Mouse (Mus musculus) embryonic facial prominence, embryonic 11.5 days (tissue): Measurements from ENCODE around the gene Nid2. TPM values are rescaled to one million over a fixed set of nuclear protein-coding genes. Genes with fewer than 3 reads are reported as not detected.

Experiments
- ATAC-seq: fragments of 200-750 bp; cut with Nextera tagmentation; replicated peaks from 2 replicates; pipeline ENCODE4 v1.8.0; 2017; ENCODE audit warnings: low read depth; ENCODE audit not compliant: insufficient number of reproducible peaks, low FRiP score, low TSS enrichment
- DNase-seq: peaks from one replicate; pipeline ENCODE4 v3.0.0-alpha.2; 2015; ENCODE audit warnings: low spot score
- H3K27ac ChIP-seq: fragments of 300-500 bp; sonication (generic); replicated peaks from 2 replicates; pipeline ENCODE4 v1.5.1; 2014; ENCODE audit warnings: mild to moderate bottlenecking, low read depth, low read length, control low read depth
- H3K27me3 ChIP-seq: fragments of 300-500 bp; sonication (generic); 2 replicates; pipeline ENCODE4 v1.6.1; 2014; ENCODE audit warnings: mild to moderate bottlenecking, low read length, moderate library complexity, mixed read lengths; ENCODE audit not compliant: control insufficient read depth, insufficient read depth
- H3K36me3 ChIP-seq: fragments of 300-500 bp; sonication (generic); replicated peaks from 2 replicates; pipeline ENCODE4 v1.6.1; 2014; ENCODE audit warnings: low read depth, mild to moderate bottlenecking, low read length, moderate library complexity, mixed read lengths; ENCODE audit not compliant: control insufficient read depth, insufficient read depth
- H3K4me1 ChIP-seq: fragments of 300-500 bp; sonication (generic); 2 replicates; pipeline ENCODE4 v1.6.1; 2014; ENCODE audit warnings: low read length, mixed read lengths; ENCODE audit not compliant: control insufficient read depth, insufficient read depth
- H3K4me2 ChIP-seq: fragments of 300-500 bp; sonication (generic); 2 replicates; pipeline ENCODE4 v1.6.1; 2014; ENCODE audit warnings: low read depth, mild to moderate bottlenecking, control low read depth, low read length, moderate library complexity
- H3K4me3 ChIP-seq: fragments of 300-500 bp; sonication (generic); 2 replicates; pipeline ENCODE4 v1.5.1; 2014; ENCODE audit warnings: low read depth, low read length, control low read depth
- H3K9ac ChIP-seq: fragments of 300-500 bp; sonication (generic); replicated peaks from 2 replicates; pipeline ENCODE4 v1.6.1; 2014; ENCODE audit warnings: mild to moderate bottlenecking, control low read depth, low read length
- H3K9me3 ChIP-seq: fragments of 300-500 bp; sonication (generic); replicated peaks from 2 replicates; pipeline ENCODE4 v1.6.1; 2016; ENCODE audit warnings: mild to moderate bottlenecking, low read length, inconsistent platforms, mixed read lengths; ENCODE audit not compliant: control insufficient read depth
- WGBS: fragments of 180-500 bp; shearing (Covaris S2); extraction: QIAGEN DNeasy Blood & Tissue Kit; methylation state at CpG from one replicate; pipeline ENCODE4 v1.1.7; 2014; 5-methylcytosine and 5-hydroxymethylcytosine counted together
- polyA plus RNA-seq: library from polyadenylated mRNA; unstranded; fragments of >200 nt; fragmentation: Nextera tagmentation; extraction: Ambion mirVana; gene quantifications from 2 replicates; pipeline ENCODE4 v1.2.1, GENCODE M21; 2014

The Nid2 gene
- polyA plus RNA-seq, 1 experiment from 2014 or later: 46.1 TPM

GRCm38 (mm10) chr14:19776890-19777289 is 25.8 kb downstream of the Nid2 start:
- no peak overlapping the region for H3K9ac ChIP-seq
- no peaks in the 10 kb centered on the region for H3K36me3 ChIP-seq
- no peak for ATAC-seq
- no peaks in the 10 kb centered on the region for H3K27me3 ChIP-seq
- no peak overlapping the region for H3K4me3 ChIP-seq
- no peak overlapping the region for H3K27ac ChIP-seq
- H3K4me2 ChIP-seq: no peak overlapping the region
- WGBS: 39% methylated on average over 6 of the region's 6 CpGs
- no peaks in the 10 kb centered on the region for H3K4me1 ChIP-seq
- no peaks in the 10 kb centered on the region for H3K9me3 ChIP-seq
- peak; percentile 63 for DNase-seq

GRCm38 (mm10) chr14:19777365-19777764 is 26.3 kb downstream of the Nid2 start:
- no peaks in the 10 kb centered on the region for H3K4me1 ChIP-seq
- no peak for DNase-seq
- WGBS: 93% methylated on average over 6 of the region's 6 CpGs
- H3K9me3 ChIP-seq: no peaks in the 10 kb centered on the region
- H3K4me3 ChIP-seq: no peak overlapping the region
- no peaks in the 10 kb centered on the region for H3K27me3 ChIP-seq
- H3K4me2 ChIP-seq: no peak overlapping the region
- no peak overlapping the region for H3K27ac ChIP-seq
- no peak overlapping the region for H3K9ac ChIP-seq
- no peak for ATAC-seq
- H3K36me3 ChIP-seq: no peaks in the 10 kb centered on the region

DNA sequence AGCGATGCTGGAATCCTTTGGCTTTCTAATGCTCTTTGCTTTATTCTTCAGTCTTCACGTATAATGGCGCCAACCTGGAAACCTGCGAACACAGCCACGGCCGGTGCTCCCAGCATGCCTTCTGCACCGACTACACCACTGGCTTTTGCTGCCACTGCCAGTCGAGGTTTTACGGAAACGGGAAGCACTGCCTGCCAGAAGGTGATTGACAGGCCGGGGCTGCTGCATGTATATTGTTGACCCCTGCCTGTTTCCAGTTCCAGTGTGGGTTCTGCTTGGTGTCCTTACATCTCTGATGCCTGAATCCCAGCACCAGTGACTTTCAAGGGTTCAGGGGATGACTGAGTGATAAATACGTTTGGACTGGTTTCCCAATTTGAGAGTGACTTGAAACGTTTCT is 26.9 kb downstream of the Nid2 start:
- no peaks in the 10 kb centered on the region for H3K36me3 ChIP-seq
- H3K4me2 ChIP-seq: no peak overlapping the region
- 88% methylated on average over 13 of the region's 13 CpGs for WGBS
- no peaks in the 10 kb centered on the region for H3K9me3 ChIP-seq
- H3K4me3 ChIP-seq: no peak overlapping the region
- no peaks in the 10 kb centered on the region for H3K27me3 ChIP-seq
- no peak overlapping the region for H3K27ac ChIP-seq
- DNase-seq (no peak), ATAC-seq (no peak)
- H3K4me1 ChIP-seq: no peaks in the 10 kb centered on the region
- H3K9ac ChIP-seq: no peak overlapping the region

DNA sequence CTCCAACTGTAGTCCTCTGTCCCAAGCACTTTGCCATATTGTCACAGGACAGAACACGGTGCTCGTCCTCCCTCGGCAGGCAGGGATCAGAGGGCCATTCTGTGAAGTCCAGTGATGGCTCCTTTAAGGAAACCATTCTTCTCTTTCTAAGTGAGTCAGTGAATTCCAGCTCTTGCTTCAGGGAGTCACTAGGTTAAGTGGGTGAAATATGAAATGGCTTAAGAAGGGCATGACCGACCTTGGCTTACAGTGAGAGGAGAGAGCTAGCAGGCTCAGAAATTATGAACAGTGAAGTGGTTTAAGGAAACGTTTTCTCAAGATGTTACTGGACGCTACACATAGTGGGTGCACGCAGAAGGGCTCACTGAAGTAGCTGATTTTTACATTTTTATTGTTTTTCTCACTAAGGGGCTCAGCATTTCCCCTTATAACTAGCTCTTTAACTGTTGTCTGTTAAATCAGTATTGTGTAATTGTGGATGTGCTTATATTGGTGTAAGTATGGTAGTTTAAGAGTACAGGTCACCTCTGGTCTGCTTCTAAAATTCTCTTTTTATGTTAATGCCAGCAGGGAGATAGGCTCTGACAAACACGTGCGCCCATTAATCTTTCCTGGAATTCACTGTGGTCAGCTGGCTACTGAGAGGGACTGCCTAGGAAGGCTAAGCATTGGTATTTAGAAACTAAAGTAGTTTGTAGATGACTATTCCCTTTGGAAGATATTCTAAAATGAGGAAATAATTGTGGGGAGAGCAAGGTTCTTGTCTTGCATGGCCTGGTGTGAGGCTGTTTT is 34.9 kb downstream of the Nid2 start:
- Histone ChIP-seq H3K4me1 (no peaks in the 10 kb centered on the region), H3K9me3 (no peaks in the 10 kb centered on the region), H3K4me3 (no peak overlapping the region), H3K4me2 (no peak overlapping the region), H3K36me3 (no peaks in the 10 kb centered on the region), H3K9ac (no peak overlapping the region), H3K27me3 (no peaks in the 10 kb centered on the region), H3K27ac (no peak overlapping the region)
- DNase-seq (no peak), ATAC-seq (no peak)
- 85% methylated on average over 9 of the region's 9 CpGs for WGBS

DNA sequence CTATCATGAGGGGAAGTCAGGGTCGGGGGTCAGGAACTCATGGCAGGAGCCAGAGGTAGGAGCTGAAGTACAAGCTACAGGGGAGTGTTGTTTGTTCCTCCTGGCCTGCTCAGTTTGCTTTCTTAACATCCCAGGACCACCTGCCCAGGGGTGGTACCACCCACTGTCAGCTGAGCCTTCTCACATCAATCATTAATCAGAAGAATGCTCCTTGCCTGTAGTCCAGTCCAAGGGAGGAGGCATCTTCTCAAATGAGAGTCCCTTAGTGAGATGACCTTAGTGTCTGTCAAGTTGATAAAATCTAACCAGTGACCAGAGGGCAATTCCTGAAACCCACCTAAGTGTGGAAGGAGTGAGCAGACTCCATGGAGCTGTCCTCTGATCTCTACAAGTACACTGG is 37.4 kb downstream of the Nid2 start:
- WGBS: 68% methylated on average over 1 of the region's 1 CpGs
- no peak for DNase-seq
- no peak overlapping the region for H3K27ac ChIP-seq
- no peak for ATAC-seq
- no peaks in the 10 kb centered on the region for H3K27me3 ChIP-seq
- H3K9me3 ChIP-seq: no peaks in the 10 kb centered on the region
- H3K4me1 ChIP-seq: no peaks in the 10 kb centered on the region
- no peak overlapping the region for H3K4me2 ChIP-seq
- H3K36me3 ChIP-seq: no peaks in the 10 kb centered on the region
- H3K9ac ChIP-seq: no peak overlapping the region
- no peak overlapping the region for H3K4me3 ChIP-seq

DNA sequence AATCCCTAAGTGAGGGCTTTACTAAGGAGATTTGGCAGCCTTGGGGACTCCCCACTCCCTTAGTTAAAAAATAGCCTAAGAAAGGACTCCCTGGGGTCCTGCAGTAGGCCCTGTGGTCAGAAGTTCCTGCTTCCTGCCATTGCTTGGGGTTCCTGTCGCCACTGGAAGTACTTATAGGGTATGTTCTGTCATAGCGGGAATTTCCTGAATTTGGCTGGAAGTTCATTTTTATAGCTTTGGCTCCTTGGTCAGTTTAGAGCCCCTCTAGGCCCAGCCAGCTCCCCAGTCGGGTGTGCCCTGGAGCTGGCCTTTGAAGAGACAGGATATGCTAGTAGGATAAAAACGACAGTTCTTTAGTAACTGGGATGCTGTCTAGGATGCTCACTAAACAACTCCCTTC is 43.8 kb downstream of the Nid2 start:
- ATAC-seq: no peak
- Histone ChIP-seq H3K9me3 (no peaks in the 10 kb centered on the region), H3K4me3 (no peak overlapping the region), H3K4me2 (no peak overlapping the region), H3K9ac (no peak overlapping the region), H3K4me1 (no peaks in the 10 kb centered on the region), H3K27ac (no peak overlapping the region), H3K27me3 (no peaks in the 10 kb centered on the region), H3K36me3 (no peaks in the 10 kb centered on the region)
- DNase-seq: no peak
- 63% methylated on average over 4 of the region's 4 CpGs for WGBS

DNA sequence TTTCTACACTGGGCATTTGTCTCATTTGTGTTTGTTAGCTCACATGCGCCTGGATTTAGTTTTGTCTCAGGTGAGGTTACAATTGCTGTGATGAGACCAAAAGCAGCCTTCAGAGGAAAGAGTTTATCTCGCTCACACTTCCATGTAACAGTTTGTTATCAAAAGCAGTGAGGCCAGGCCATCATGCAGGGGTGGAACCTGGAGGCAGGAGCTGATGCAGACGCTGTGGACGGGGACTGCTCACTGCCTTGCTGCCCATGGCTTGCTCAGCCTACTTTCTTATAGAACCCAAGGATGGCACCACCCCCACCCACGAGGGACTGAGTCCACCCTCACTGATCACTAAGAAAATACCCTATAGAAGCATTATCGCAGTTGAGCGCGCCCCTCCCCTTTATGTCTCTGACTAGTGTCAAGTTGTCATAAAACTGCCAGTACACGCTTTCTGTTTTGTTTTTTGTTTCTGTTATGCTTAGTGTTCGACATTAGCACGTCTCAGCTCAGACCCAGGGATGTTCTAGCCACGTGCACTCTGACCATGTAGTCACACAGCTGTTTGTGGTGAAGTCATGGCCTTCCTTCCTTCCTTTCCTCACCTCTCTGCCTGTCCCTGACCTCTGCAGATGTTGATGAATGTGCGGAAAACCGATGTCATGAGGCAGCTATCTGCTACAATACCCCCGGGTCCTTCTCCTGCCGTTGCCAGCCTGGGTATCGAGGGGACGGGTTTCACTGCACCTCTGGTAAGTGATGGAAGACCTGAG is 45.7 kb downstream of the Nid2 start:
- H3K9me3 ChIP-seq: no peaks in the 10 kb centered on the region
- no peak overlapping the region for H3K4me3 ChIP-seq
- H3K9ac ChIP-seq: no peak overlapping the region
- 84% methylated on average over 18 of the region's 18 CpGs for WGBS
- DNase-seq (no peak), ATAC-seq (no peak)
- no peak overlapping the region for H3K4me2 ChIP-seq
- no peak overlapping the region for H3K27ac ChIP-seq
- H3K36me3 ChIP-seq: no peaks in the 10 kb centered on the region
- no peaks in the 10 kb centered on the region for H3K27me3 ChIP-seq
- H3K4me1 ChIP-seq: no peaks in the 10 kb centered on the region

- no peak overlapping the region for H3K27ac ChIP-seq
- ATAC-seq (no peak), DNase-seq (no peak)
- H3K9ac ChIP-seq: no peak overlapping the region
- H3K36me3 ChIP-seq: no peaks in the 10 kb centered on the region
- no peak overlapping the region for H3K4me3 ChIP-seq
- no peak overlapping the region for H3K4me2 ChIP-seq
- 38% methylated on average over 2 of the region's 2 CpGs for WGBS
- H3K9me3 ChIP-seq: no peaks in the 10 kb centered on the region
- no peaks in the 10 kb centered on the region for H3K27me3 ChIP-seq
- no peaks in the 10 kb centered on the region for H3K4me1 ChIP-seq
These were observed 49.4 kb downstream of the Nid2 start for GRCm38 (mm10) chr14:19800485-19800884.
